Mouse (Mus musculus) cortical plate, adult 2 months (tissue): ENCODE results near the gene Slc22a15.

Source experiments
- CTCF ChIP-seq: fragments of 200-500 bp; IDR thresholded peaks from 2 replicates; pipeline ENCODE4 v1.5.1; 2011; ENCODE audit warnings: mild to moderate bottlenecking, control low read depth, low read length; ENCODE audit not compliant: insufficient read depth; ENCODE audit errors: extremely low read depth
- POLR2A ChIP-seq: fragments of 200-500 bp; IDR thresholded peaks from 2 replicates; pipeline ENCODE4 v1.6.1; 2011; ENCODE audit warnings: mild to moderate bottlenecking, low read length, control low read depth; ENCODE audit not compliant: insufficient read depth; ENCODE audit errors: extremely low read depth

- TF ChIP-seq POLR2A (no peak), CTCF (peak; percentile 18; the same call in 1 of the 2 replicates)
Observed at GRCm38 (mm10) chr3:101880818-101881217, 43.4 kb downstream of the Slc22a15 start.
